Mouse (Mus musculus) embryonic facial prominence, embryonic 11.5 days (tissue): Measurements from ENCODE around the gene Fam8a1. TPM values are rescaled to one million over a fixed set of nuclear protein-coding genes. Genes with fewer than 3 reads are reported as not detected.

Experiments used
- ATAC-seq: fragments of 200-750 bp; cut with Nextera tagmentation; replicated peaks from 2 replicates; pipeline ENCODE4 v1.8.0; 2017; ENCODE audit warnings: low read depth; ENCODE audit not compliant: insufficient number of reproducible peaks, low FRiP score, low TSS enrichment
- DNase-seq: peaks from one replicate; pipeline ENCODE4 v3.0.0-alpha.2; 2015; ENCODE audit warnings: low spot score
- H3K27ac ChIP-seq: fragments of 300-500 bp; sonication (generic); replicated peaks from 2 replicates; pipeline ENCODE4 v1.5.1; 2014; ENCODE audit warnings: mild to moderate bottlenecking, low read depth, low read length, control low read depth
- H3K27me3 ChIP-seq: fragments of 300-500 bp; sonication (generic); 2 replicates; pipeline ENCODE4 v1.6.1; 2014; ENCODE audit warnings: mild to moderate bottlenecking, low read length, moderate library complexity, mixed read lengths; ENCODE audit not compliant: control insufficient read depth, insufficient read depth
- H3K36me3 ChIP-seq: fragments of 300-500 bp; sonication (generic); replicated peaks from 2 replicates; pipeline ENCODE4 v1.6.1; 2014; ENCODE audit warnings: low read depth, mild to moderate bottlenecking, low read length, moderate library complexity, mixed read lengths; ENCODE audit not compliant: control insufficient read depth, insufficient read depth
- H3K4me1 ChIP-seq: fragments of 300-500 bp; sonication (generic); 2 replicates; pipeline ENCODE4 v1.6.1; 2014; ENCODE audit warnings: low read length, mixed read lengths; ENCODE audit not compliant: control insufficient read depth, insufficient read depth
- H3K4me2 ChIP-seq: fragments of 300-500 bp; sonication (generic); 2 replicates; pipeline ENCODE4 v1.6.1; 2014; ENCODE audit warnings: low read depth, mild to moderate bottlenecking, control low read depth, low read length, moderate library complexity
- H3K4me3 ChIP-seq: fragments of 300-500 bp; sonication (generic); 2 replicates; pipeline ENCODE4 v1.5.1; 2014; ENCODE audit warnings: low read depth, low read length, control low read depth
- H3K9ac ChIP-seq: fragments of 300-500 bp; sonication (generic); replicated peaks from 2 replicates; pipeline ENCODE4 v1.6.1; 2014; ENCODE audit warnings: mild to moderate bottlenecking, control low read depth, low read length
- H3K9me3 ChIP-seq: fragments of 300-500 bp; sonication (generic); replicated peaks from 2 replicates; pipeline ENCODE4 v1.6.1; 2016; ENCODE audit warnings: mild to moderate bottlenecking, low read length, inconsistent platforms, mixed read lengths; ENCODE audit not compliant: control insufficient read depth
- WGBS: fragments of 180-500 bp; shearing (Covaris S2); extraction: QIAGEN DNeasy Blood & Tissue Kit; methylation state at CpG from one replicate; pipeline ENCODE4 v1.1.7; 2014; 5-methylcytosine and 5-hydroxymethylcytosine counted together
- polyA plus RNA-seq: library from polyadenylated mRNA; unstranded; fragments of >200 nt; fragmentation: Nextera tagmentation; extraction: Ambion mirVana; gene quantifications from 2 replicates; pipeline ENCODE4 v1.2.1, GENCODE M21; 2014

The Fam8a1 gene
- 9.6 and 10.1 TPM in 2 replicates for polyA plus RNA-seq

DNA sequence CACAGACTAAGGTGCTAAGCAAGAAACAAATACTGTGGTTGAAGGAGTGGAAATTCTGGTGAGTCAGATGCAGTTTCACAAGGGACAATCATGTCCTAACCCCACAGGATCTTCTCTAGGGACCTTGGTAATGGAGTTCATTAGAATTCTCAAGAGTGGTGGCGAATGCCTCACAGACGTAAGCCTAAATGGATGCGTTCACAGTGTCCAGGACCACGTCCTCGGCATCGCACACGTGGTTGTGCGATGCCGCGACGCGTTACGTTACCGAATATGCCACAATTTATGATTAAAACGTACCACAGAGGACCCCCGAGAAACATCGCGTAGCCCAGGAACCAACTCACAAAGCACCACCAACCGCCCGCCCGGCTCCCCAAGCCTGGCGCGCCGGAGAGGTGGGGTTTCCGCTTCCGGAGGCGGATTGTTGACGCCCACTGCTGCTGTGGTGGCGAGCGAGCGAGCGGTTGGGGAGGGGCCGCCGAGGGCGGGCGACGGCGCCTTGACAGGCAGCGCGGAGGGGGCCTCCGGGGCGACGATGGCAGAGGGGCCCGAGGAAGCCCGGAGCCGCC lies at the start of gene Fam8a1:
Fam8a1 (plus strand) TSS at position 475 of the 572 bp plus-strand sequence.
- H3K4me2 ChIP-seq = peak within 1 kb of the TSS; percentile 95
- peak; percentile 86 for ATAC-seq
- H3K27me3 ChIP-seq = no peaks in the 10 kb centered on the region
- peak within 1 kb of the TSS; percentile 76 for H3K9ac ChIP-seq
- H3K9me3 ChIP-seq = no peaks in the 10 kb centered on the region
- no peaks in the 10 kb centered on the region for H3K4me1 ChIP-seq
- under 1% methylated on average over 46 of the region's 46 CpGs for WGBS
- peak; percentile 91 for DNase-seq
- H3K27ac ChIP-seq = peak within 1 kb of the TSS; percentile 28; the same call in 1 of the 2 replicates
- peak within 1 kb of the TSS; percentile 96 for H3K4me3 ChIP-seq
- no peaks in the 10 kb centered on the region for H3K36me3 ChIP-seq

DNA sequence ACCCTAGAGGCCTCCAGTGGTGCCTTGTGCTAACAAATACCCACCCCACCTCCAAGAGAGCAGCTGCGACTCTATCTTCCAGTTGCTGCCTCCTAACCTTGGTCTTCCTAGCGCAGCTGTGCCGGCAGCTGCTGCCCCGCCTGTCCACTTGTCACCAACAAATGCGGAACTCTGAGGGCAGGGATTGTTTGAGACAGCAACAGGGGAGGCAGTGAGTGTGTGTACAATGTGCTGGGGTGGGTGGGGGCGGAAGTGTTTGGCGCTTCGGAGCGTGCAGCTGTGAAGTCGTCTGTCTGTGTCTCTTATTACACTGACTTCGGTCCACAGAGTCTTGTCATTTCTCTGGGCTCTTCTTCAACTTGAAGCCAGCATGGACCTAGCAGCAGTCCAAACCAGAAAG lies 49.7 kb upstream of the Fam8a1 start:
- Histone ChIP-seq H3K4me2 (no peak overlapping the region), H3K27me3 (no peaks in the 10 kb centered on the region), H3K4me3 (no peak overlapping the region), H3K27ac (no peak overlapping the region), H3K9me3 (no peaks in the 10 kb centered on the region), H3K4me1 (no peaks in the 10 kb centered on the region), H3K36me3 (no peaks in the 10 kb centered on the region), H3K9ac (no peak overlapping the region)
- DNase-seq = peak; percentile 33
- 54% methylated on average over 11 of the region's 11 CpGs for WGBS
- no peak for ATAC-seq

DNA sequence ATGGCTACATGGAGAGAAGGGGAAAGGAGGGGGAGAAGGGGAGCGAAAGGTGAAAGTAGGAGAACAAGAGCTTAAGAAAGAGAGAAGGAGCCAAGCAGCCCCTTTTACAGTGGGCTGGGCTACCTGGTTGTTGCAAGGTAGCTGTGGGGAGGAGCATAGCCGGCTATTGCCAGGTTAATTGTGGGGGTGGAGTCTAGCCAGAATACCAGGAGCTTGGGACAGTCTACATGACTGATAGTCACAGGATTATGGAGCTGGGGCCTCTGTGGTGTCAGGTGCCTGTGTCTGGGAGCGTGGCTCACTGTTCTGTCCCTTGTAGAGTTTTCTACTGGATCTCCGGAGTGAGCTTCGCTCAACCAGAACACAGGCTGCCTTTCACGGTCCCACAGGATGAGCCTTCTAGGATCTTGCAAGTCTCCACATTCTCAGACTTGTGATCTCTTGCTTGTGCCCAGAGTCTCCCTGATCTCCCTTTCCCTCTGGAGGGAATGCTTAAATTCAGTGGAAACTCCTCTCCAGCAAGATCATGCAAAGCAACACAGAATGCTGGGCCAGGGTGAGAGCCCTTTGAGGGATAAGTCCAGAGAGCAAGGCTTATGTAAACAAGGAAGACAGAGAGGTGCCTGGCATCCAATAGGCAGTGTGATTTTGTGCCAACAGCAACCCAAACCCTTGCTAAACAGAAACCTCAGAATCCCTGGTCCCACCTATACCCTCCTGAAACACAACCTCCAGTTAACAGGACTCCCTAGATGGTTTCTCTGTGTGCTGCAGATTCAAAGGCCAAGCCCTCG lies 48.2 kb upstream of the Fam8a1 start:
- no peak for ATAC-seq
- Histone ChIP-seq H3K27me3 (no peaks in the 10 kb centered on the region), H3K36me3 (no peaks in the 10 kb centered on the region), H3K9me3 (no peaks in the 10 kb centered on the region), H3K4me2 (no peak overlapping the region), H3K9ac (no peak overlapping the region), H3K27ac (no peak overlapping the region), H3K4me1 (no peaks in the 10 kb centered on the region), H3K4me3 (no peak overlapping the region)
- no peak for DNase-seq
- 80% methylated on average over 7 of the region's 7 CpGs for WGBS

DNA sequence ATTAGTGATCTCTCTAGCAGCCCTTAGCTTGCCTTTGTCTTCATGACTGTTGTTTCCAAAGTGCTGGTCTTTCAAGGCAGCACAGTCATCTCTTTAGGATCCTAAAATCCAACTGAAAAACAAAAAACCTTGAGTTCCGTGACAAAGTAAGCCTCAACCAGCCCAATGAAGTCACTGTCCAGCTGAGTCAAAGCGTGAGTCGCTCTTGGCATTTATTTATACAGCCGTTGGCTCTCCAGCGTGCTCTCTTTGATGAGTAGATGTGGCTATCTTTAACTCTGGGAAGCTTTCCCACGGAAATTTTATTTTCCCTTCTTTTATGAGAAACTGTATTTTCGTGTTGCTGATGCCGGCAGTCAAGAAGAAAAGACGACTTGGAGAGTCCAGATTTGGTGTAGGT lies 42.7 kb upstream of the Fam8a1 start:
- Histone ChIP-seq H3K4me1 (no peaks in the 10 kb centered on the region), H3K9me3 (no peaks in the 10 kb centered on the region), H3K36me3 (no peaks in the 10 kb centered on the region), H3K27me3 (no peaks in the 10 kb centered on the region), H3K4me2 (no peak overlapping the region), H3K27ac (no peak overlapping the region), H3K4me3 (no peak overlapping the region), H3K9ac (no peak overlapping the region)
- 89% methylated on average over 9 of the region's 9 CpGs for WGBS
- no peak for ATAC-seq
- DNase-seq = no peak

DNA sequence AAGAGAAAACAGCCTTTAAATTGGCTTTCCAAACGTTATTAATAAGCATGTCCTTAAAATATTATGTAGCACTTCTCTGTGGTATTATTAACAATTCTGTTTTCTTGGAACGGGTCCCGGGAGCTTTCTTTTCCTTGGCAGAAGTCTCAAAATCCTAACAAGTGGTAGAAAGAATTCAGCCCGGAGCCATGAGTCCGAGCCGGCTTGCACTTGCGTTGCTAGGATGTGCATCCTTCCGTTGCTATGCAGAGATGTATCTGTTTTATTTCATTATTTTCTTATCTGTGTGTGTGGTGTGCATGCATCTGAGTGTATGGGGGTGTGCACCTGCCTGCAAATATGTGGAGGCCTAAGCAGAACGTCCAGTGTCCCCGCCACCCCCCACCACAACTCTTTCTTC lies 41.5 kb upstream of the Fam8a1 start:
- Histone ChIP-seq H3K9me3 (no peaks in the 10 kb centered on the region), H3K4me1 (no peaks in the 10 kb centered on the region), H3K4me2 (no peak overlapping the region), H3K9ac (no peak overlapping the region), H3K27me3 (no peaks in the 10 kb centered on the region), H3K36me3 (no peaks in the 10 kb centered on the region), H3K27ac (no peak overlapping the region), H3K4me3 (no peak overlapping the region)
- no peak for ATAC-seq
- 88% methylated on average over 10 of the region's 10 CpGs for WGBS
- no peak for DNase-seq

DNA sequence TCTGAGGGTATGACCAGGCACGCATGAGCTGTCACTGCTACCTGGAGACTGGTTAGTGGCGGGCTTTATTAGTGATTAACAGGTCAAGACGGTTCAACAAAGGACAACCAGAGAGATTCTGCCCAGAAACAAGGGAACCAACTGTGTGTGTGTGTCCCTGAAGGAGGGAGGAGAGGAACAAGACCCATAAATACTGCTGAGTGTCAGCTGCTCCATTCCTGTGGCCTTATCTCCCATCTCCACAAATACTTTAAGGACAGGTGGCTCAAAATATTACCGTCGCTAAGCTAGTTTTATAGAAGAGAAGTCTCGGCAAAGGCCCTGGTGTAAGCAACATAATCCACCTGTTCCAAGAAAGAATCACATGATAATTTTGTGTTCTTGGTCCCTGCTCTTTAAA lies 39.9 kb upstream of the Fam8a1 start:
- Histone ChIP-seq H3K4me2 (no peak overlapping the region), H3K9ac (no peak overlapping the region), H3K4me3 (no peak overlapping the region), H3K27me3 (no peaks in the 10 kb centered on the region), H3K9me3 (no peaks in the 10 kb centered on the region), H3K27ac (no peak overlapping the region), H3K4me1 (no peaks in the 10 kb centered on the region), H3K36me3 (no peaks in the 10 kb centered on the region)
- no peak for ATAC-seq
- DNase-seq = no peak
- WGBS = 85% methylated on average over 6 of the region's 6 CpGs

DNA sequence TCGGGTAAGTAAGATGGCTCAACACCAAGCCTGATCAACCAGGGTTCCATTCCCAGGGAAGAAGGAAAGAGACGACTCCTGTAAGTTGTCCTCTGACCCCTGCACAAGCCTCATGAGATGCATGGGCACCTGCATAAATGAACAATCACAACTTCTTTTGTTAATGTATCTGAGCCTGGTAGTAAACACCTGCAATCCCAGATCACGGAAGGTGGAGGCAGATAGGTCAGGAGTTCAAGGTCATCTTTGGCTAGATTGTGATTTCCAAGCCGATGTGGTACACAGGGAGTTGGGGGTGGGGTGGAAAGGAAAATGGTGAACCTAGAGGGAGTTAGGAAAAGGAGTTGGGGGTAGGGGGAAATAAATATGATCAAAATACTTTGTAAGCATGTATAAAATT lies 36.5 kb upstream of the Fam8a1 start:
- Histone ChIP-seq H3K4me2 (no peak overlapping the region), H3K27ac (no peak overlapping the region), H3K9me3 (no peaks in the 10 kb centered on the region), H3K27me3 (no peaks in the 10 kb centered on the region), H3K4me3 (no peak overlapping the region), H3K36me3 (no peaks in the 10 kb centered on the region), H3K9ac (no peak overlapping the region), H3K4me1 (no peaks in the 10 kb centered on the region)
- no peak for DNase-seq
- ATAC-seq = no peak
- 47% methylated on average over 4 of the region's 4 CpGs for WGBS
